Mouse (Mus musculus): Measurements from ENCODE around the gene Als2cl. TPM values are rescaled to one million over a fixed set of nuclear protein-coding genes. Genes with fewer than 3 reads are reported as not detected.

The Als2cl gene
- 0.95 and 1.1 TPM in 2 replicates for polyA plus RNA-seq (2021; fragmentation: Nextera tagmentation)
- long read RNA-seq, experiment 1, full-length matches to known transcripts = 1 of 7 reads
- long read RNA-seq, experiment 1, partial matches to known transcripts = 6 of 7 reads
- long read RNA-seq, experiment 1, other reads (novel, unspliced or antisense) = 0 of 7 reads
- long read RNA-seq, experiment 2 = 0 reads

DNA sequence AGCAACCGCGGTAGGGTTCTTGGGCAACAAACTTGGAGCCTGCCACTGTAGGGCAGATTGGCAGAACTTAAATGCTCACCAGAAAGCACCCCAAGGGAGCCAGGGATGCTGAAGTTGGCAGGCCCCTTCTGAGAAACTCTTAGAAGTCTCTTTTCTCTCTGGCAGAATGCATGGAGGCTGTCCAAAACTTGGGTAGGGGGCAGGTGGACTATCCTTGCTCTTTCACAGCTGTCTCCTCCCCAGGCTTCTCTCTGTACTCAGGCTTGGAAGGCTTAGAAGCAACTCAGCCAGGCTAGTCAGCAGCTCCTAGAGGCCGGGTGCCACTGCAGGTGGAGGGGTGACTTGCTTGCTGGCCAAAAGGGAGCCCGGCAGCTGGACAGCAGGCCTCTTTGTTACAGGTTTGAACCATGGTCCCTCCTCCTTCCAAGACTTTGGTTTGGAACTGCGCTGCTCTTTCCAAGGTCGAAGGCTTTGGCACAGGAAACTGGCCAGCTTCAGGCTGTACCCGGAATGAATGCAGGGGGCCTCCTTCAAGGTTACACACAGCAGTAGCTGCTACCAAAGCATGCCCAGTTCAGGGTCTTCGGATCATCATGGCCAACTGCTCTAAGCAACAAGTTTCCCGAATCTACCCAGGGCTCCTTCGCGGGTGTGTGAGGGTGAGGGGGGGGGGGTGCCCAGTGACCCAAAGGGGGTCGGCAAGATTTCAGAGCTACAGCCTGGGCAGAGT lies at the start of gene Als2cl:
Gene Als2cl (plus strand): TSS at position 680 of the 730 bp plus-strand sequence.

DNA sequence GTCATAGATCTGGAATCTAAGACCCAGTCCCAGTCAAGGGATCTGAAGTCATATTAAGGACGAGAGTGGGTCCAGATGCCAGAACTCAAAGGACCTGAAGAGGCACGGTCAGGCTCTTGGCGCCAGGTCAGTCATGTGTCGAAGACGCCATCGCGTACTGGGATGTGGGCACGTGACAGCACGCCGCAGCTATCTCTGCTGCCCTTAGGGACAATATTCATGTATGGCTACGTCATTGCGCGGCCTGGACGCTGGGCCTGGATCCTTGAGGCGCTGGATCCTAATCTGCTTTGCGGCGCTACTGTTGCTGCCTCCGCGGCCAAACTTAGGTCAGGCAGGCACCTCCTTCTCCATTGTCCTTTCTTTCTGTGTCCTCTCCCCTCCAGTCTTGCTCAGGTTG lies 45.3 kb upstream of the Als2cl start, which contains the start of gene Prss45:
Gene Prss45 (plus strand): TSS at position 178 of the 400 bp plus-strand sequence.

DNA sequence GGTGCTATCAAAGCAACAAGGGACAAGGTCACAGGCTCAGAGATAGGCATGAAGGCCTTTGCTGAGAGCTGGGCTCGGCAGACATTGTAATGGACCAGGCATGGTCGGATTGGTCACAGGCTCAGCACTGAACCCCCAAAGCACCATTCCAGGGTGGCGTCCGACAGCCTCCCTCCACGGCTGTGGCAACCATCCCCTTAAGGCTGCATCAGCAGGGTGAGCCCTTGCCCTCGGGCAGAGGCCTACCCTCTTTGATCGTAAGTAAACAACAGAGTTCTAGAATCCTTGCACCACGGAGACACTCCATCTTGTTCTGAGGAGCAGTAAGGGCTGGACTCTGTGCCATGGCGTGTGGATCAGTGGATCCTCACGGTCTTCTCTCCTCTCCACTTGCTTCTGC lies 35.5 kb upstream of the Als2cl start, which contains the start of gene Prss46:
Gene Prss46 (plus strand): TSS at position 301 of the 400 bp plus-strand sequence.

DNA sequence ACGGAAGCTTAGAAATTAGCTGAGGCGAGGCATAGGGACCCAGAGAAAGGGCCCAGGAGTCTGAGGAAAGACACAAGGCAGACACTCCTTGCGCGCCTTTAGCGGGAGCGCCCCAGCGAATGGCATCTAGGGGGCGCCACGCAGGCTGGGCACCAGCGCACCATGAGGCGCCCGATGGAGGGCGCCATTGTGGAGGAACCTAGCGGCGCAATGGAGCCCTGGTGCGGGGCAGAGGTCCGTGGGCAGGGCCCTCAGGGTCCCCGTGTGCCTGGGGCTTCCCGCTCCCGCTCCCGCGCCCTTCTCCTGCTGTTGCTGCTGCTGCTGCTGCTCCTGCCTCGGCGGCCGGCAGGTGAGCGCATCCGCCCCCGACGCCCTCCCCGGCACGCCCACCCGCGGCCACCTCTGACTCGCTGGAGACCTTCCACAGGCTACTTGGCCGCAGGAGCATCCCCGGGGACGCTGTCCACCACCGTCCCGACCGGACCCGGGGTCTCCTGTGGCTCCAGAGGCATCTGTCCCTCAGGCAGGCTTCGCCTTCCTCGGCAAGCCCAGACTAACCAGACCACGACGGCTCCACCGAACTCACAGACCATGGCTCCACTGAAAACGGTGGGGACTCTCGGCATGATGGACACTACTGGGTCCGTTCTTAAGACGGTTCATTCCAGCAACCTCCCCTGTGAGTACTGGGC lies 21.7 kb upstream of the Als2cl start, which contains the start of gene Prss50:
Gene Prss50 (plus strand): TSS at position 187 of the 692 bp plus-strand sequence.

DNA sequence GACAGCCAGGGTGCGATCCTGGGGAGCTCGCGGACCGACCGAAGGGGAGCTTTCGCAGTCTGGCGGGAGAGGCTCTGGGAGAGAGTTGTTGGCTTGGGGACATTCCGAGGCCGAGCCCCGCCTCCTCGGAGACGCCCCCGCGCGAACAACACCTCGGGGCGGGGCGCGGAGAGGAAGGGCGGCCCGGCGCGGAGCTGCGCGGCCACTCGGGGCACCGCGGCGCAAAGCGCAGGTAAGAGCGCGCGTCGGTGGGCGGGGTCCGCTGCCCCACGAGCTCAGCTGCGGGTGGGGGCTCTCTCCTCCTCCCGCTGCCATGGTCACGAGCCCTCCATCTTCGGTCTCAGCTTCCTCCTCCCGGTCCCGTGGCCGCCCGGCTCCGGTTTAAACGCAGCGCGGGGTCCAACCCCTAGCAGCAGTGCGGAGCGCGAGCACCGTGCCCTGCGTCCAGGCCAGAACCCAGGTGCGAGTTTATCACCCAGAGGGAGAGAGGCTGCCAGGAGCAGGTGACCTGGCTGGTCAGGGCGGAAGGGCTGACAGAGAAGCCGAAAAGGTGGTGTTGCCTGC lies 410 bp downstream of the Als2cl start, which contains the start of gene Tmie:
Gene Tmie (minus strand): TSS at position 116 of the 564 bp plus-strand sequence.

DNA sequence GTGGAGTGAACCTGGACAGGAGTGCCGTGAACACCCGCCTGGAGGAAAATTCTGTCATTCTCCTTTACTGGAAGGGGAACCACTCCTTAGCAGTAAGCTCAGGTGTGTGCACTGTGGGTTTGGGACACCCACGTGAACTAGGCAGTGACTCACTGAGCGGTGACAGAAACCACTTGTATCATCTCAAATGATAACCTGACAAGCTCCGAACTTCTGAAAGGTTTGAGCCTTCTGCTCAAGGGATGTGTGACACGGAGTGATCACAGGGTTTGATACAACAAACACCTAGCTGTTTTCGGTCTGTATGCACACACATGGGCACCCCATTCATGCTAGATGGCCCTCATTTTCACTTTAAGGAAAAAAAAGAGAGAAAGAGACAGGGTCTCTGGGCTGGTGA lies 37.1 kb downstream of the Als2cl start, which contains the start of gene Fam240a:
Gene Fam240a (minus strand): TSS at position 76 of the 400 bp plus-strand sequence.

DNA sequence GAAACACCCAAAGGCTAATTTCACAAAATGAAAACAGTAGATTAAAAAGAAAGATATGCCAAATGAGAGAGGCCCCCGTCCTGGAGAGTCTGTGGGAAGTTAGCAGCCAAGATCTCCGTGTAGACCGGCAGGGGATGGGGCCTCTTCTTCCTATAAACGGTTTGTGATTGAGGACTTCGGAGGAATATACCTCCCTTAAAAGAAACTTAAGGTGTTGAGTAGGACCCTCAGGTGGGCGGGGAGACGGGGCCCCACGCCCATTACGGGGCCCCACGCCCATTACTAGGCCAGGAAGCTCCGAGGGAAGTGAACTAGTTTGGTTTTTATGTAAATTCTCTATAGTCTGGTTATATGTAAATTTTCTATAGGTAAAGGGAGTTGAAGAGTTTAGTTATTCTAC lies 66.3 kb downstream of the Als2cl start, which contains the start of gene Tdgf1:
Gene Tdgf1 (minus strand): TSS at position 233 of the 400 bp plus-strand sequence.

Other genes with a start within 250 kb of the Als2cl start
- gene Nbeal2, start 225.7 kb upstream of the Als2cl start, polyA plus RNA-seq (2021; fragmentation: Nextera tagmentation) = 0.46 and 0.58 TPM in 2 replicates
- 120 and 126 TPM in 2 replicates for gene Ccdc12, start 223.4 kb upstream of the Als2cl start, polyA plus RNA-seq (2021; fragmentation: Nextera tagmentation)
- not detected in 2 replicates for gene Myl3, start 138.0 kb upstream of the Als2cl start, polyA plus RNA-seq (2021; fragmentation: Nextera tagmentation)
- gene Pth1r, start 132.7 kb upstream of the Als2cl start, polyA plus RNA-seq (2021; fragmentation: Nextera tagmentation) = 3.3 and 3.7 TPM in 2 replicates
- gene Prss42, start 81.7 kb upstream of the Als2cl start, polyA plus RNA-seq (2021; fragmentation: Nextera tagmentation) = not detected in 2 replicates
- gene Prss44, start 65.9 kb upstream of the Als2cl start, polyA plus RNA-seq (2021; fragmentation: Nextera tagmentation) = not detected in 2 replicates
- 0.13 and 0.20 TPM in 2 replicates for gene Prss43, start 53.2 kb upstream of the Als2cl start, polyA plus RNA-seq (2021; fragmentation: Nextera tagmentation)
- gene Prss45, start 45.3 kb upstream of the Als2cl start, polyA plus RNA-seq (2021; fragmentation: Nextera tagmentation) = 1.0 and 1.2 TPM in 2 replicates
- not detected in 2 replicates for gene Prss46, start 35.4 kb upstream of the Als2cl start, polyA plus RNA-seq (2021; fragmentation: Nextera tagmentation)
- 2.4 and 2.7 TPM in 2 replicates for gene Prss50, start 21.9 kb upstream of the Als2cl start, polyA plus RNA-seq (2021; fragmentation: Nextera tagmentation)
- 2.3 and 2.6 TPM in 2 replicates for gene Tmie, start 243 bp downstream of the Als2cl start, polyA plus RNA-seq (2021; fragmentation: Nextera tagmentation)
- gene Fam240a, start 37.0 kb downstream of the Als2cl start, polyA plus RNA-seq (2021; fragmentation: Nextera tagmentation) = not detected in 2 replicates
- 0.61 and 0.94 TPM in 2 replicates for gene Tdgf1, start 66.3 kb downstream of the Als2cl start, polyA plus RNA-seq (2021; fragmentation: Nextera tagmentation)
- 1.2 and 2.2 TPM in 2 replicates for gene Lrrc2, start 71.7 kb downstream of the Als2cl start, polyA plus RNA-seq (2021; fragmentation: Nextera tagmentation)
- 0.15 TPM in 1 of 2 replicates, not detected in the other for gene Rtp3, start 110.7 kb downstream of the Als2cl start, polyA plus RNA-seq (2021; fragmentation: Nextera tagmentation)
- not detected in 2 replicates for gene Ltf, start 139.4 kb downstream of the Als2cl start, polyA plus RNA-seq (2021; fragmentation: Nextera tagmentation)
- 1.1 and 1.2 TPM in 2 replicates for gene Ccrl2, start 177.6 kb downstream of the Als2cl start, polyA plus RNA-seq (2021; fragmentation: Nextera tagmentation)
- gene Lrrfip2, start 237.7 kb downstream of the Als2cl start, polyA plus RNA-seq (2021; fragmentation: Nextera tagmentation) = 23.4 and 32.5 TPM in 2 replicates